In genomic region chr10:110556326-110556883, GRCm38 (mm10) we compare ENCODE assay signal across 19 mouse cellular contexts.
DNase-seq lines count a peak whose midpoint lies in the region; ATAC-seq lines count a peak whose summit lies in the region.
"Had no signal": no experiment of that assay in that cellular context is flagged by ENCODE, and none has a peak within 500 bp of the region (broad histone marks: within the 10 kb centered on the region; RNA-seq: fewer than 3 reads in every experiment).

No protein-coding gene starts in this region.

- 63% methylated on average over 1 of the region's 1 CpGs for WGBS in neural tube, embryonic 13.5 days
- 48% methylated on average over 1 of the region's 1 CpGs for WGBS in forebrain, embryonic 14.5 days
- WGBS in neural tube, embryonic 14.5 days: 63% methylated on average over 1 of the region's 1 CpGs

- no peaks in the 10 kb centered on the region for H3K36me3 ChIP-seq in neural tube, embryonic 13.5 days
- no peaks in the 10 kb centered on the region for H3K36me3 ChIP-seq in forebrain, embryonic 14.5 days (ENCODE audit: control insufficient read depth, insufficient read depth, low read length)
- H3K36me3 ChIP-seq in neural tube, embryonic 14.5 days (ENCODE audit: control insufficient read depth, insufficient read depth, low read length): no peaks in the 10 kb centered on the region
- H3K36me3 ChIP-seq: heart, embryonic 15.5 days; limb, embryonic 13.5 days had no signal

- H3K27ac ChIP-seq in neural tube, embryonic 13.5 days (replicated peaks): no peak overlapping the region
- H3K27ac ChIP-seq in forebrain, embryonic 14.5 days (ENCODE audit: low read depth, low read length): no peak overlapping the region
- no peak overlapping the region for H3K27ac ChIP-seq in neural tube, embryonic 14.5 days (ENCODE audit: low read depth, low read length)
- H3K27ac ChIP-seq: heart, embryonic 15.5 days; limb, embryonic 13.5 days; liver, embryonic 14.5 days had no signal

- ATAC-seq in neural tube, embryonic 13.5 days (ENCODE audit: low read depth): peak; percentile 65
- peak; percentile 83 for ATAC-seq in forebrain, embryonic 14.5 days
- peak; percentile 38; the same call in 1 of the 2 replicates for ATAC-seq in neural tube, embryonic 14.5 days (ENCODE audit: low read depth)
- ATAC-seq: lung, postnatal 0 days had no signal

- no peaks in the 10 kb centered on the region for H3K27me3 ChIP-seq in neural tube, embryonic 13.5 days
- no peaks in the 10 kb centered on the region for H3K27me3 ChIP-seq in forebrain, embryonic 14.5 days (replicated peaks; ENCODE audit: control insufficient read depth, insufficient read depth, low read length)
- H3K27me3 ChIP-seq in neural tube, embryonic 14.5 days (ENCODE audit: control insufficient read depth, insufficient read depth, low read length): no peaks in the 10 kb centered on the region
- H3K27me3 ChIP-seq: heart, embryonic 15.5 days; limb, embryonic 13.5 days; megakaryocyte, embryonic 14.5 days had no signal

- H3K4me2 ChIP-seq in neural tube, embryonic 13.5 days: no peak overlapping the region
- no peak overlapping the region for H3K4me2 ChIP-seq in forebrain, embryonic 14.5 days (ENCODE audit: low read length)
- no peak overlapping the region for H3K4me2 ChIP-seq in neural tube, embryonic 14.5 days (ENCODE audit: low read depth, low read length)
- H3K4me2 ChIP-seq: heart, embryonic 15.5 days; limb, embryonic 13.5 days had no signal

- peak; percentile 6 to 8 for DNase-seq in kidney, postnatal 4 days
- no peak for DNase-seq in kidney, adult 18-20 months
- DNase-seq in neural tube, embryonic 10.5 days (ENCODE audit: extremely low spot score, low spot score): no peak
- DNase-seq in forebrain, embryonic 14.5 days (ENCODE audit: low spot score): peak; percentile 78
- DNase-seq in adrenal gland, postnatal 10 days: no peak
- DNase-seq: cerebellum, postnatal 36 days; gastrocnemius, postnatal 10 days; heart, adult 18-20 months; kidney, adult 2 months; kidney, postnatal 14 days; spleen, adult 18-20 months; thymus, adult 2 months had no signal

- peaks cover 7% of the 10 kb centered on the region for H3K4me1 ChIP-seq in neural tube, embryonic 13.5 days (replicated peaks)
- peaks cover 3% of the 10 kb centered on the region; the same call in 1 of the 2 replicates for H3K4me1 ChIP-seq in forebrain, embryonic 14.5 days (ENCODE audit: control insufficient read depth, insufficient read depth, low read length)
- 0 out of 2 replicates have a peak, but pooled peaks cover 3% of the 10 kb centered on the region for H3K4me1 ChIP-seq in neural tube, embryonic 14.5 days (ENCODE audit: control insufficient read depth, insufficient read depth, low read length)
- H3K4me1 ChIP-seq: heart, embryonic 15.5 days; limb, embryonic 13.5 days; megakaryocyte, embryonic 14.5 days had no signal

- H3K9me3 ChIP-seq in neural tube, embryonic 13.5 days: no peaks in the 10 kb centered on the region
- no peaks in the 10 kb centered on the region for H3K9me3 ChIP-seq in forebrain, embryonic 14.5 days (replicated peaks; ENCODE audit: control insufficient read depth, low read length)
- no peaks in the 10 kb centered on the region for H3K9me3 ChIP-seq in neural tube, embryonic 14.5 days (ENCODE audit: control insufficient read depth, low read length)
- H3K9me3 ChIP-seq: heart, embryonic 15.5 days; limb, embryonic 13.5 days had no signal

- H3K4me3 ChIP-seq in neural tube, embryonic 13.5 days: no peak overlapping the region
- no peak overlapping the region for H3K4me3 ChIP-seq in forebrain, embryonic 14.5 days (ENCODE audit: low read depth, low read length)
- no peak overlapping the region for H3K4me3 ChIP-seq in neural tube, embryonic 14.5 days (ENCODE audit: low read depth, low read length)
- H3K4me3 ChIP-seq: heart, embryonic 15.5 days; limb, embryonic 13.5 days; megakaryocyte, embryonic 14.5 days had no signal

- no peak overlapping the region for H3K9ac ChIP-seq in neural tube, embryonic 13.5 days
- H3K9ac ChIP-seq in forebrain, embryonic 14.5 days (ENCODE audit: low read length): no peak overlapping the region
- H3K9ac ChIP-seq in neural tube, embryonic 14.5 days (replicated peaks; ENCODE audit: low read depth, low read length): no peak overlapping the region
- H3K9ac ChIP-seq: heart, embryonic 15.5 days; limb, embryonic 13.5 days; liver, embryonic 14.5 days had no signal

Comparison
In these comparisons a context has a peak if more than half of its experiments do, and no peak if none do; other contexts are left out.
1. DNase-seq: peak in kidney, postnatal 4 days (2 of 2) and forebrain, embryonic 14.5 days (single experiment); none in kidney, adult 18-20 months (single experiment), neural tube, embryonic 10.5 days (single experiment) and adrenal gland, postnatal 10 days (single experiment).
2. Peak in every context shown above with its lines, with median percentiles within 50 percentile points of each other: ATAC-seq.